Mouse (Mus musculus): Measurements from ENCODE around the gene Lrif1. TPM values are rescaled to one million over a fixed set of nuclear protein-coding genes. Genes with fewer than 3 reads are reported as not detected.
"Not testable (repeated sequence)": the region's sequence is repeated elsewhere in the genome, so short reads cannot be mapped to it uniquely, and the experiment has no call there.

The Lrif1 gene
- 7.5 TPM for polyA plus RNA-seq (2012; fragmentation: generic; extraction: Trizol)
- long read RNA-seq, experiment 1, transcript Lrif1-203 (3 exons, 1,669 nt), result major isoform, 6 of 13 reads
- long read RNA-seq, experiment 1, partial matches to known transcripts, result 0 of 13 reads
- long read RNA-seq, experiment 1, other reads (novel, unspliced or antisense), result 2 of 13 reads
- long read RNA-seq, experiment 2, full-length matches to known transcripts, result 17 of 28 reads
- long read RNA-seq, experiment 2, partial matches to known transcripts, result 5 of 28 reads
- long read RNA-seq, experiment 2, other reads (novel, unspliced or antisense), result 6 of 28 reads

DNA sequence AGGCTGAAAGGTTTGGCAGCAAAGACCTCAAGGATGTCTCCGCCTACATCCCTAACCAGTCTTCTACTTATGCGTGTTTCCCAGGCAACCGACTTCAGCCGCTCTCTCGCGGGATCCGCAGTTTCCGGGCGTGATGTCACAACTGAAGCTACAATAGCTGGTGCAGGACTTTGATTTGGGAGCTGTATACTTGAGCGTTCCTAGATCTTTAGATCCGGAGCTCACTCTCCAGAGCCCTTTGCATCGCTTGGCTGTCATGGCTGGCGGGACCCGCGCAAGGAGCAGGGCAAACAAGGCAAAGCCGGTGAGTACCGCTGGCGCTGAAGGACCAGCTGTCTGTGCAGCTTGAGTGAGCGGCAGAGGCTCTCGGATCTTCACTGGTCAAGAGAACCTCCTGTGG is at the start of gene Lrif1:
Gene Lrif1 (plus strand): TSS at position 158 of the 400 bp plus-strand sequence.
- Histone ChIP-seq H3K36me3 (ENCODE audit: control insufficient read depth, insufficient read depth) (no peaks in the 10 kb centered on the region), H3K79me2 (ENCODE audit: control insufficient read depth, insufficient read depth) (no peaks in the 10 kb centered on the region), H3K27me3 (ENCODE audit: control insufficient read depth, insufficient read depth, insufficient read length) (no peaks in the 10 kb centered on the region), H3K4me3 (ENCODE audit: insufficient read depth, poor library complexity, severe bottlenecking) (peak within 1 kb of the TSS; percentile 42), H3ac (ENCODE audit: control insufficient read depth, insufficient read length, low read depth) (peak within 1 kb of the TSS; percentile 87), H3K79me3 (ENCODE audit: low read depth) (no peaks in the 10 kb centered on the region)
- TF ChIP-seq CTCF (IDR thresholded peaks at IDR 0.05; ENCODE audit: control insufficient read depth, insufficient read depth, insufficient read length) (no peak), CEBPB (IDR thresholded peaks at IDR 0.05; ENCODE audit: low read depth) (no peak), MYOD1 (IDR thresholded peaks at IDR 0.05; ENCODE audit: control insufficient read depth, insufficient read length, low read depth) (no peak), FOSL1 (IDR thresholded peaks at IDR 0.05; ENCODE audit: insufficient read depth, low read length, poor library complexity, severe bottlenecking) (no peak), MYOG (IDR thresholded peaks at IDR 0.05; ENCODE audit: control insufficient read depth, extremely low read depth, insufficient read length) (no peak), MAX (IDR thresholded peaks at IDR 0.05) (no peak), USF1 (IDR thresholded peaks at IDR 0.05; ENCODE audit: low read depth) (no peak)

DNA sequence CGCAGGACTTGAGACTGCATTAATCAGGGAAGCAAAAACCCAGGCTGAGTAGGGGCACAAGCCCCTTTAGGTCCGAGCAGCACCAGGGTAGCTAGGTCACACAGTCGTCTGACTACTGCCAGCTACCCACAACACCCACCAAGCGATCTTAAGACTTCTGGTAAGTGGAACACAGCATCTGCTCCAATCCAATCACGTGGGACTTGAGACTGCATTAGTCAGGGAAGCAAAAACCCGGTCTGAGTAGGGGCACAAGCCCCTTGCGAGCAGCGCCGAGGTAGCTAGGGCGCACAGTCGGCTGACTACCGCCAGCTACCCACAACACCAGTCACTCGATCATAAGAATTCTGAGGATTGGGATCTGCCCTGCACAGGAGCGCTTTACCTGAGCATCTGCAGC is 12.0 kb upstream of the Lrif1 start:
- H3K27me3 ChIP-seq (ENCODE audit: control insufficient read depth, insufficient read depth, insufficient read length); H3K79me3 ChIP-seq (ENCODE audit: low read depth); H3K4me3 ChIP-seq (ENCODE audit: insufficient read depth, poor library complexity, severe bottlenecking): not testable (repeated sequence)

DNA sequence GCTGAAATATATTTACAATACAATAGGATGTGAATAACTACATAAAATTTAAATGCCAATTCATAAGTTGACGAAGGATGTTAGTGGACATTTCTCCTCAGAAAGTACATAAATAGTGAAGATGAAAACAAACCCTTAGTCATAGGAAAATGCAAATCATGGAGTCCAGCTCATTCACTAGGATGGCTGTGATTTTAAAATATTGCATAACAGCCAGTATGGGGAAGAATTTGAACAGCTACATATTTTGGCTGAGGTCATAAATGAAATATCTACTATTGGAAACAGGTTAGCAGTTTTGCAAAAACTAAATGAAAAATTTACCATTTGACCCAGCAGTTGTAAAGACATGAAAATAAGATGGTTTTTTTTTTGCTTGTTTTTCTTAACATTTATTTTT is 594 bp downstream of the Lrif1 start:
- no peak overlapping the region for H3ac ChIP-seq (ENCODE audit: control insufficient read depth, insufficient read length, low read depth)
- TF ChIP-seq MYOG (IDR thresholded peaks at IDR 0.05; ENCODE audit: control insufficient read depth, extremely low read depth, insufficient read length) (no peak), CEBPB (IDR thresholded peaks at IDR 0.05; ENCODE audit: low read depth) (peak; percentile 51), MAX (IDR thresholded peaks at IDR 0.05) (no peak), CTCF (IDR thresholded peaks at IDR 0.05; ENCODE audit: control insufficient read depth, insufficient read depth, insufficient read length) (no peak), MYOD1 (IDR thresholded peaks at IDR 0.05; ENCODE audit: control insufficient read depth, insufficient read length, low read depth) (no peak), FOSL1 (IDR thresholded peaks at IDR 0.05; ENCODE audit: insufficient read depth, low read length, poor library complexity, severe bottlenecking) (no peak), USF1 (IDR thresholded peaks at IDR 0.05; ENCODE audit: low read depth) (no peak)
- no peaks in the 10 kb centered on the region for H3K79me2 ChIP-seq (ENCODE audit: control insufficient read depth, insufficient read depth)
- no peaks in the 10 kb centered on the region for H3K36me3 ChIP-seq (ENCODE audit: control insufficient read depth, insufficient read depth)
- H3K4me3 ChIP-seq (ENCODE audit: insufficient read depth, poor library complexity, severe bottlenecking), result peak overlapping the region; percentile 42
- no peaks in the 10 kb centered on the region for H3K79me3 ChIP-seq (ENCODE audit: low read depth)
- H3K27me3 ChIP-seq (ENCODE audit: control insufficient read depth, insufficient read depth, insufficient read length), result no peaks in the 10 kb centered on the region

More for the DNA sequence above, 12.0 kb upstream of the Lrif1 start:
- not testable (repeated sequence) for H3ac ChIP-seq (ENCODE audit: control insufficient read depth, insufficient read length, low read depth); H3K79me2 ChIP-seq (ENCODE audit: control insufficient read depth, insufficient read depth); H3K36me3 ChIP-seq (ENCODE audit: control insufficient read depth, insufficient read depth)

DNA sequence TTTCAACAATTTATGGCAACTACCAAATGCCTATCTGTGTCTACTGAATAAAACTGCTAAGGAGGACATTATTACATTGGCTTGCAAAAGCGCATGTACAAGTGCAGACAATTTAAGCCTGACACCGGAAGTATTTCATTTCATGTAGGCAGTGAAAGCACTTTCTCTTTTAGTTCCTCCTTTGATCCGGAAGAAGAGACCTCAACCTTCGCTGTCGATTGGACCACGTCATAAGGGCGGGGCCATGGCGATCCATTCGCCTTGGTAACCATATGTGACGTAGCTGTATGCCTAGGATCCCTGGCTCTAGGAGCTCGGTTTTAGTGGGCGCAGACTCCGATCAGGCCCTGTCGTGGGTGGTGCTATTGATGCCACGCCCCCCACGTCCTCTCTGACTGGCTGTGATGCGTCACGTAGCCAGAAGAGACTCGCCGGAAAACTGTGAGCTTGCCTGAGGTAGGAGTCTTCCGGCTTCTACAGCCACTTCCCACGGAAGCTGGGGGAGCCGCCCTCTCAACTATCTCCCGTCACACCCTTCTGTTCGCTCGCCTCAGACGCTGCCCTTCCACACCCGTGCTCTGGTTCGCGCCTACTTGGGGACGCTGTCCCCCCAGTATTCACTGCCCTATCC is 36.7 kb downstream of the Lrif1 start:
- Histone ChIP-seq H3K79me3 (ENCODE audit: low read depth) (peaks cover 34% of the 10 kb centered on the region), H3ac (ENCODE audit: control insufficient read depth, insufficient read length, low read depth) (peak overlapping the region; percentile 56), H3K27me3 (ENCODE audit: control insufficient read depth, insufficient read depth, insufficient read length) (no peaks in the 10 kb centered on the region), H3K36me3 (ENCODE audit: control insufficient read depth, insufficient read depth) (no peaks in the 10 kb centered on the region), H3K4me3 (ENCODE audit: insufficient read depth, poor library complexity, severe bottlenecking) (peak overlapping the region; percentile 56), H3K79me2 (ENCODE audit: control insufficient read depth, insufficient read depth) (peaks cover 43% of the 10 kb centered on the region)
- TF ChIP-seq FOSL1 (IDR thresholded peaks at IDR 0.05; ENCODE audit: insufficient read depth, low read length, poor library complexity, severe bottlenecking) (no peak), MAX (IDR thresholded peaks at IDR 0.05) (peak; percentile 23)

DNA sequence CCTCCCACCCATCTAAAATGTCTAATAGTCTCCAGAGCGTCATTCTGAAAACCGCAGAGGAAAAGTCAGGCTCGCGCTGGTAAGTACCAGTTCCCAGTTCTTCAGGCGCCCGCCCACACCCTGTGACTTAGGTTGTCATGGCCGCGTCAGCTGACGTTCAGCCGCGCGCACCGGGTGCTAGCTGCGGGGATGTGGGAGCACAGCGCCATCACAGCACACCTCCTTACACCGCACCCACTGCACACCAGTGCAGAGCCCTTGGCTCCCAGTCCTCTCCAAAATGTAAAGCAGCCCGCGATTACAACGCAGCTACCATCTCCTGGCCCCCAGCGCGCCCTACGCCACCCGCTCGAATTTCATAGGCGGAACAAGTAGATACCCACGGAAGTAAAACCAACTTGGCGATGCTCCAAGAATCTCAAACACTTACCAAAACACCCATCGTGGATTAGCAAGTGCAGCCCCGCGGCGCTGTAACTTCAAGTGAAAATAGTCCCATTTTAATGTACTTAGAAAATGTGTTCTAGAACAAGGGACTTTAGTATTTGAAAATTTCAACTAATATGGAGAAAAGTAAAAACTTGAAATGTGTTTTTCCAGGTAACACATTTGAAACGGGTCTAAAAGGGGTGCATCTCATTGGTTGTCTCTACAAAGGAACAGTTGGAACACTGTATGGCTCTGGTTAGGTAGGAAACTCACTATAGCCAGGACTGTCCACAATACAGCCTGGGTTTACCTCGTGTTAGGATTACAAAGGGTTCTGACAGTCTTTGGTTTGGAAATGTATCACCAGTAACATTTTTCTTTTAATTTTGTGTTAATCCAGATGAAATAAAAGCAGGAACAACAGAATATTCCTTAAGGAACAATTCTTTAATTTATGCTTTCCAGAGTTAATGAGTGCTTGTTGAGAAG is 37.5 kb downstream of the Lrif1 start:
- Histone ChIP-seq H3K79me2 (ENCODE audit: control insufficient read depth, insufficient read depth) (peaks cover 51% of the 10 kb centered on the region), H3K79me3 (ENCODE audit: low read depth) (peaks cover 41% of the 10 kb centered on the region), H3ac (ENCODE audit: control insufficient read depth, insufficient read length, low read depth) (peak overlapping the region; percentile 73), H3K4me3 (ENCODE audit: insufficient read depth, poor library complexity, severe bottlenecking) (peak overlapping the region; percentile 56), H3K27me3 (ENCODE audit: control insufficient read depth, insufficient read depth, insufficient read length) (no peaks in the 10 kb centered on the region), H3K36me3 (ENCODE audit: control insufficient read depth, insufficient read depth) (no peaks in the 10 kb centered on the region)
- TF ChIP-seq MYOG (IDR thresholded peaks at IDR 0.05; ENCODE audit: control insufficient read depth, extremely low read depth, insufficient read length), result no peak
- TF ChIP-seq USF1 (IDR thresholded peaks at IDR 0.05; ENCODE audit: low read depth), result peak; percentile 48
- TF ChIP-seq CTCF (IDR thresholded peaks at IDR 0.05; ENCODE audit: control insufficient read depth, insufficient read depth, insufficient read length), result peak; percentile 48

DNA sequence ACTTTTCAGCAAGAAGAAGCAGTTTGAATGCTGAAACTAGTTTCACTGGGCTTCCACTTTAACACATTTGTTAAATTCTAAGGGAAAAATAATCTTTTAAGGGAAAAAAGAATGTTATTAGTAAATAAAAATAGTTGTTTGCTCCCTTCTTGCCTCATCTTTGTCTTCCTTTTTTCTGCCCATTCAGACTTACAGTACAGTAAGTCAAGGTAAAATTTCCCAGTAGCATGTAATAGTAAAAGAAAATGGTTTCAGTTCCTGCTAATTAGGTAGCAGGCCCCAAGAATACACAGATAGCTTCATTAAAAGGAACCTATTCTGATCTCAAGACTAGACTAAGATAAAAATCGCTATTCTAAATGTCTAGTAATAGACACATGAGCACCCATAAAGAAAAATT is 71.1 kb downstream of the Lrif1 start:
- no peaks in the 10 kb centered on the region for H3K79me2 ChIP-seq (ENCODE audit: control insufficient read depth, insufficient read depth)
- H3K79me3 ChIP-seq (ENCODE audit: low read depth), result no peaks in the 10 kb centered on the region
- no peak overlapping the region for H3ac ChIP-seq (ENCODE audit: control insufficient read depth, insufficient read length, low read depth)
- TF ChIP-seq FOSL1 (IDR thresholded peaks at IDR 0.05; ENCODE audit: insufficient read depth, low read length, poor library complexity, severe bottlenecking) (no peak), MYOD1 (IDR thresholded peaks at IDR 0.05; ENCODE audit: control insufficient read depth, insufficient read length, low read depth) (no peak), MAX (IDR thresholded peaks at IDR 0.05) (no peak), CTCF (IDR thresholded peaks at IDR 0.05; ENCODE audit: control insufficient read depth, insufficient read depth, insufficient read length) (no peak)
- no peaks in the 10 kb centered on the region for H3K36me3 ChIP-seq (ENCODE audit: control insufficient read depth, insufficient read depth)
- no peak overlapping the region for H3K4me3 ChIP-seq (ENCODE audit: insufficient read depth, poor library complexity, severe bottlenecking)
- no peaks in the 10 kb centered on the region for H3K27me3 ChIP-seq (ENCODE audit: control insufficient read depth, insufficient read depth, insufficient read length)

Data from C2C12 (cell line).